Mouse (Mus musculus) embryo, embryonic 10.5 days (tissue): ENCODE results near the gene Ap1b1.
"Not testable (repeated sequence)": the region's sequence is repeated elsewhere in the genome, so short reads cannot be mapped to it uniquely, and the experiment has no call there.

Experiments
- DNase-seq: peaks from one replicate; pipeline ENCODE4 v3.0.0-alpha.2; 2015; ENCODE audit warnings: low spot score

Gene Ap1b1

GRCm38 (mm10) chr11:5062326-5062725, 75.7 kb downstream of the Ap1b1 start:
- DNase-seq, result no peak

- DNase-seq, result no peak
Observed at GRCm38 (mm10) chr11:5062860-5063505, 76.4 kb downstream of the Ap1b1 start.

- DNase-seq, result no peak
Observed at GRCm38 (mm10) chr11:5063561-5064281, 77.1 kb downstream of the Ap1b1 start.

GRCm38 (mm10) chr11:5064282-5065055, 77.8 kb downstream of the Ap1b1 start:
- no peak for DNase-seq

- DNase-seq, result peak; percentile 93
Observed at GRCm38 (mm10) chr11:5065056-5065821, 78.6 kb downstream of the Ap1b1 start, which contains the start of gene Gas2l1. Gas2l1 (minus strand) TSS chr11:5065327.

GRCm38 (mm10) chr11:5067063-5067462, 80.4 kb downstream of the Ap1b1 start:
- no peak for DNase-seq

- DNase-seq, result no peak
Observed at GRCm38 (mm10) chr11:5068126-5068971, 81.7 kb downstream of the Ap1b1 start.

GRCm38 (mm10) chr11:5074882-5075281, 88.3 kb downstream of the Ap1b1 start:
- peak; percentile 73 for DNase-seq

GRCm38 (mm10) chr11:5075760-5076159, 89.1 kb downstream of the Ap1b1 start:
- DNase-seq, result peak; percentile 38

GRCm38 (mm10) chr11:5076843-5077242, 90.2 kb downstream of the Ap1b1 start:
- not testable (repeated sequence) for DNase-seq

- DNase-seq, result no peak
Observed at GRCm38 (mm10) chr11:5089147-5089546, 102.5 kb downstream of the Ap1b1 start.

GRCm38 (mm10) chr11:5091706-5092105, 105.1 kb downstream of the Ap1b1 start:
- peak; percentile 25 for DNase-seq
